Mouse (Mus musculus) liver, embryonic 14.5 days (tissue): ENCODE measurements around the gene Vsnl1. TPM values are rescaled to one million over a fixed set of nuclear protein-coding genes. Genes with fewer than 3 reads are reported as not detected.

Experiments
- ATAC-seq: fragments of 200-750 bp; cut with Nextera tagmentation; 2 replicates; pipeline ENCODE4 v1.8.0; 2017; ENCODE audit warnings: moderate number of reproducible peaks, mild to moderate bottlenecking, moderate library complexity; ENCODE audit not compliant: insufficient read depth
- DNase-seq, 3 experiments: peaks; one replicate each; pipeline ENCODE4 v3.0.0-alpha.2; 2012 to 2013; ENCODE audit warnings: low read depth in 3 of 3, low spot score in 3 of 3
- H3K27ac ChIP-seq: fragments of 300-500 bp; sonication (generic); 2 replicates; pipeline ENCODE4 v1.5.1; 2014; ENCODE audit warnings: moderate library complexity, mild to moderate bottlenecking, control low read depth, inconsistent platforms
- H3K27me3 ChIP-seq: fragments of 300-500 bp; sonication (generic); 2 replicates; pipeline ENCODE4 v1.6.1; 2014; ENCODE audit warnings: mild to moderate bottlenecking, low read length, moderate library complexity; ENCODE audit not compliant: control insufficient read depth, insufficient read depth
- H3K36me3 ChIP-seq: fragments of 300-500 bp; sonication (generic); replicated peaks from 2 replicates; pipeline ENCODE4 v1.6.1; 2014; ENCODE audit warnings: low read depth; ENCODE audit not compliant: control insufficient read depth, insufficient read depth
- H3K4me1 ChIP-seq, 2 experiments: fragments of 200-500 bp in 1 of 2; fragments of 300-500 bp in 1 of 2; sonication (generic) in 1 of 2; replicated peaks; 2 replicates each; pipeline ENCODE4 v1.6.1; 2012 to 2014; ENCODE audit warnings: antibody characterized with exemption in 1 of 2, inconsistent platforms in 1 of 2, low read length in 1 of 2; ENCODE audit not compliant: control insufficient read depth in 2 of 2, insufficient read depth in 2 of 2
- H3K4me2 ChIP-seq: fragments of 300-500 bp; sonication (generic); 2 replicates; pipeline ENCODE4 v1.6.1; 2014; ENCODE audit warnings: low read depth, mild to moderate bottlenecking, control low read depth, moderate library complexity
- H3K4me3 ChIP-seq, 2 experiments: fragments of 200-500 bp in 1 of 2; fragments of 300-500 bp in 1 of 2; sonication (generic) in 1 of 2; 2 replicates each; pipeline ENCODE4 v1.5.1; 2012 to 2014; ENCODE audit warnings: low read depth in 2 of 2, low read length in 2 of 2, mild to moderate bottlenecking in 2 of 2, control low read depth in 1 of 2, inconsistent platforms in 1 of 2, moderate library complexity in 1 of 2; ENCODE audit not compliant: insufficient read depth in 1 of 2
- H3K9ac ChIP-seq: fragments of 300-500 bp; sonication (generic); replicated peaks from 2 replicates; pipeline ENCODE4 v1.6.1; 2014; ENCODE audit warnings: mild to moderate bottlenecking, control low read depth, moderate library complexity
- H3K9me3 ChIP-seq: fragments of 300-500 bp; sonication (generic); 2 replicates; pipeline ENCODE4 v1.6.1; 2016; ENCODE audit warnings: low read length, mixed read lengths; ENCODE audit not compliant: control insufficient read depth
- CTCF ChIP-seq: IDR thresholded peaks from 2 replicates; pipeline ENCODE4 v1.5.1; 2016; ENCODE audit warnings: antibody characterized with exemption, low read depth, control low read depth
- EP300 ChIP-seq: IDR thresholded peaks from 2 replicates; pipeline ENCODE4 v1.6.1; 2016; ENCODE audit warnings: antibody characterized with exemption, low read depth
- WGBS: fragments of 180-500 bp; shearing (Covaris S2); extraction: QIAGEN DNeasy Blood & Tissue Kit; methylation state at CpG from one replicate; pipeline ENCODE4 v1.1.7; 2014; ENCODE audit not compliant: insufficient replicate concordance; 5-methylcytosine and 5-hydroxymethylcytosine counted together
- polyA plus RNA-seq, 2 experiments: library from polyadenylated mRNA; depleted of rRNA in 1 of 2; stranded (reverse) in 1 of 2; unstranded in 1 of 2; fragments of >200 nt; fragmentation: Nextera tagmentation in 1 of 2; extraction: Ambion mirVana in 1 of 2; gene quantifications; 2 replicates each; pipeline versions ENCODE4 v1.2.1 to v1.2.3; 2012 to 2014

Vsnl1 gene
- polyA plus RNA-seq, 2 experiments: 0.04 to 0.08 TPM

DNA sequence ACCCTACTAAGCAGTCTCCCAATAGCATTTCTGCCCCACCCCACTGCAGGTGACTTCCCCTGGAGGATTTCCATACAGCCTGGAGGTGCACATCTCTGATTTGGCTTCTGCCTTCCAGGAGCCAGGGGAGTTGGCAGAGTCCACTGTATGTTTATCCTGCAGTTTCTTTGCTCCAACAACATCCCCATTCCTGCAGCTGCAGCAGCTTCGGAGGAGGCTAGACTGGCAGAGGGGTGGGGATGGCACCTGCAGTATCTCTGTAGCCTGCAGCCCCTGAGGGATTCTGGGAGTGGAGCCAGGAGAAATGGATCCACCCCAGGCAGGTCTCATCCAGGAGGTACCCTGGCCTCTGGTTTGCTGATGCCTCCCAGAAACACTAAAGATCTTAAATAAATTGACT is 2.7 kb downstream of the Vsnl1 start:
- no peak overlapping the region for H3K27ac ChIP-seq
- ATAC-seq (no peak), DNase-seq (no peak)
- no peaks in the 10 kb centered on the region for H3K36me3 ChIP-seq
- WGBS: 33% methylated on average over 1 of the region's 1 CpGs
- no peak overlapping the region for H3K4me3 ChIP-seq
- H3K9ac ChIP-seq: no peak overlapping the region
- TF ChIP-seq EP300 (no peak), CTCF (no peak)
- H3K4me1 ChIP-seq: no peaks in the 10 kb centered on the region
- no peaks in the 10 kb centered on the region for H3K9me3 ChIP-seq
- H3K27me3 ChIP-seq: peaks cover 24% of the 10 kb centered on the region
- H3K4me2 ChIP-seq: no peak overlapping the region

DNA sequence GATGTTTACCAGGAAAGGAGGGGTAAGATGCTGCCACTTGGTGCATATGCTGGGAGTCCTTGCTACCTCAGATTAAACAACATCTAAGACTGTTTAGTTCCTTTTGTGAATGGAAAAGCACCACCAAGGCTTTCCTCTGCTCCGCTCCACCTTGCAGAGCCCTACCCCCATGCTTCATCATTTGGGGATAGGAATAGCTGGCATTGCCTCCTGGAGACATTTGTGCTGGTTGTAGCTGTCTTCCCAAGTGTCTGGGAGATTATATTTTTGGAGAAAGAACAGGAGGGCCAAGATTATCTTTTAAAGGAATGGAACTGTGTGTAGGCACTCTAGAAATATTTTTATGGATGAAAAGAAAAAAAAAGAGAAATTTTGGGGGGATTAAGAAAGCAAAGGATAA is 3.3 kb downstream of the Vsnl1 start:
- no peak for ATAC-seq
- H3K36me3 ChIP-seq: no peaks in the 10 kb centered on the region
- H3K4me1 ChIP-seq: no peaks in the 10 kb centered on the region
- H3K9me3 ChIP-seq: no peaks in the 10 kb centered on the region
- H3K27ac ChIP-seq: no peak overlapping the region
- 83% methylated on average over 1 of the region's 1 CpGs for WGBS
- no peak for DNase-seq
- H3K27me3 ChIP-seq: peaks cover 22% of the 10 kb centered on the region
- H3K4me3 ChIP-seq: no peak overlapping the region
- H3K9ac ChIP-seq: no peak overlapping the region
- H3K4me2 ChIP-seq: no peak overlapping the region
- TF ChIP-seq EP300: no peak
- TF ChIP-seq CTCF: no peak

DNA sequence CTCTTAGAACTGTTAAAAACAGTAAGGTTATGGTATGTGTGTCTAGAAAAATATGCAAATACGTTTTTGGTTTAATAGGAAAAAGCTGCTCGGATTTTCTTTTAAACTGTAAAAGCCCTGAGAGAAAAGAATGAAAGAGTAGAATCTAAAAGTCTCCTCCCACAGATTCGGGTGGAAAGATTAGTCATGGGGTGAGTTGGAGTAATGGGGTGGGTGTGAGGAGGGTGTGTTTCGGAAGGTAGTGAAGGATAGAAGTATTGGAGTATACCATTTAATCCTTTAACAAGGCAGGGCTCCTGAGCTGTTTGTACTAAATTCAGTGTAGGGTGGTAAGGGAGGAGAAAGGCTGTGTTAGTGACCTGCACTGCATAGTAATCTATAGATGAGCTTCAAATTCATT is 9.0 kb downstream of the Vsnl1 start:
- 40% methylated on average over 4 of the region's 4 CpGs for WGBS
- H3K36me3 ChIP-seq: no peaks in the 10 kb centered on the region
- no peaks in the 10 kb centered on the region for H3K27me3 ChIP-seq
- no peak overlapping the region for H3K27ac ChIP-seq
- no peaks in the 10 kb centered on the region for H3K4me1 ChIP-seq
- H3K4me3 ChIP-seq: no peak overlapping the region
- no peaks in the 10 kb centered on the region for H3K9me3 ChIP-seq
- no peak overlapping the region for H3K4me2 ChIP-seq
- no peak overlapping the region for H3K9ac ChIP-seq
- ATAC-seq: no peak
- no peak for TF ChIP-seq EP300
- TF ChIP-seq CTCF: no peak
- DNase-seq: no peak

DNA sequence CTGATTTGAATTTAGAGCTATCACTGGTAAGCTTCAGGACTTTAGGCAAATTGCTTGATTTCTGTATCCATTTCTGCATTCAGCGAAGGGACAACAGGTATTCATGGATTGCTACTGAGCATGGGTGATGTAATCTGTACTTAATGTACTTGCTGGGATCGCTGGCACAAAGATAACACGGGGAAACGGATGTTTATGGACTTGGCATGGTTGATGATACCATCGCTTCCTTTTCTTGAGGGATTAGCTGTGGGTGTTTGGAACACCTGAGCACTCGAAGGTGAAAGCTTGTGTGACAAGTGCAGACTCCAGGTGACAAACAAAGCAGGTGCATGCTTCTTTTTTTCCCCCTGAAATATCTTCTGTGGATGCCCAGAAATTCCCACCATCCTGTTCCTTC is 18.3 kb downstream of the Vsnl1 start:
- DNase-seq (no peak), ATAC-seq (no peak)
- H3K27me3 ChIP-seq: no peaks in the 10 kb centered on the region
- no peak overlapping the region for H3K4me3 ChIP-seq
- no peaks in the 10 kb centered on the region for H3K4me1 ChIP-seq
- no peak overlapping the region for H3K27ac ChIP-seq
- no peak overlapping the region for H3K4me2 ChIP-seq
- no peaks in the 10 kb centered on the region for H3K36me3 ChIP-seq
- no peak overlapping the region for H3K9ac ChIP-seq
- TF ChIP-seq CTCF (no peak), EP300 (no peak)
- WGBS: 56% methylated on average over 6 of the region's 6 CpGs
- no peaks in the 10 kb centered on the region for H3K9me3 ChIP-seq

DNA sequence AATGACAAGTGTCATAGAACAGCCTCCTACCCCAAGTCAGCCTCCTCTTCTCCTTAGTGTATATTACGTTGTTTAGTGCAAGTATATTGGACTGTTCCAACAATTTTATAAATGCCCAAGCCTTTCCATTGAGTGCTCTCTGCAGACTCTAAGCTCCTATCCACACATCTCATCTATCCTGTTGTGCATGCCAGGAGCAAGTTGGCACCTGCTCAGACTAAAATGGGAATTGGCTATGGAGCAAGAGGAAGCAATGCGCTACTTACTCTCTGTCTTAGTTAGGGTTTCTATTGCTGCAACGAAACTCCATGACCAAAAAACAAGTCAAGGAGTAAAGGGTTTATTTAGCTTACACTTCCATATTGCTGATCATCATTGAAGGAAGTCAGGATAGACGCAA is 28.7 kb downstream of the Vsnl1 start:
- WGBS: 61% methylated on average over 4 of the region's 4 CpGs

DNA sequence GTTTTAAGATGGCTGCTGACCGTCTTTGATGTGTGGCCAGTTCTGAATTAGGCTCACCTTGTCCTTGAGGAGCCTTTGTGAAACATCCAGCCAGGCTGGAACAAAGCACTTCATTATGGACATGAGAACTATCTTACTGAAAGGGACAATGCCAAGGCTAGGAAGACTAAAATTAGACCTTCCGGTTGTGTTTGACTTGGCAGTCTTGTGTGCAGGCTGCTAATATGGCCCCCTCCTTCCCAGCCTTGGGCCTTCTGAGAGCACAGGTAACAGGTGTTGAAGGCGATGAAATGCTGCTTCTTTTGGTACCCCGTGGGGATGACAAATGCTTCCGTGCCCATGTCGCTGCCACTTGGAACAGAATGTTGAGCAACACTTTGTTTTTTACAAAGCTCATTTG is 37.6 kb downstream of the Vsnl1 start:
- Histone ChIP-seq H3K4me1 (no peaks in the 10 kb centered on the region), H3K4me3 (no peak overlapping the region), H3K9me3 (no peaks in the 10 kb centered on the region), H3K27ac (no peak overlapping the region), H3K27me3 (no peaks in the 10 kb centered on the region), H3K4me2 (no peak overlapping the region), H3K36me3 (no peaks in the 10 kb centered on the region), H3K9ac (no peak overlapping the region)
- DNase-seq (no peak), ATAC-seq (no peak)
- 72% methylated on average over 6 of the region's 6 CpGs for WGBS
- TF ChIP-seq EP300 (no peak), CTCF (no peak)

More for the DNA sequence above, 28.7 kb downstream of the Vsnl1 start:
- Histone ChIP-seq H3K36me3 (no peaks in the 10 kb centered on the region), H3K4me2 (no peak overlapping the region), H3K4me3 (no peak overlapping the region), H3K9ac (no peak overlapping the region), H3K9me3 (no peaks in the 10 kb centered on the region), H3K4me1 (no peaks in the 10 kb centered on the region), H3K27ac (no peak overlapping the region), H3K27me3 (no peaks in the 10 kb centered on the region)
- ATAC-seq (no peak), DNase-seq (no peak)
- TF ChIP-seq EP300: no peak
- TF ChIP-seq CTCF: no peak
